Mouse (Mus musculus) ES-Bruce4 (cell line): ENCODE results near the gene Car8.

Experiments
- CTCF ChIP-seq: IDR thresholded peaks from one replicate; pipeline ENCODE4 v1.8.1; 2011; ENCODE audit warnings: low read depth, low read length
- EP300 ChIP-seq: IDR thresholded peaks from 2 replicates; pipeline ENCODE4 v1.6.1; 2011; ENCODE audit warnings: low read depth, low read length; ENCODE audit not compliant: insufficient read depth

DNA sequence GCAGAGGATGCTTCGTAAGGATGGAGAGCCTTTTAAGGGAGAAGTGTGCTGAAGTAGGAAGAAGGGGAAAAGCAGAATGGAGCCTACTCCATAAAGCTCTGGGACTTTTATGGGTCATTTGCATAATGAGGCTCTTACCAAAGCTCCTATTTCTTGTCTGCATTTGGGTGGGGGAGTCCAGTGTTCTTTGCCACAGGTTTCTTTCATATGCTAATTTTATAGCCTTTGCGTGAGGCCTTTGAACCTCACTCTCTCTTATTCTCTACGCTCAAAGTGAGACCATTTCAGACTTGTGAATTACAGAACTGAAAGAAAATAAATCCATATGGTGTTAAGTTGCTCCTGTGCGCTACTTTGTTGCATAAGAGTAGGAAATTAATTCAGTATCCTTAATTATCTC, 140.8 kb downstream of the Car8 start:
- TF ChIP-seq EP300: no peak
- TF ChIP-seq CTCF: no peak
